Mouse (Mus musculus): ENCODE measurements around the gene Cd300ld3.

DNA sequence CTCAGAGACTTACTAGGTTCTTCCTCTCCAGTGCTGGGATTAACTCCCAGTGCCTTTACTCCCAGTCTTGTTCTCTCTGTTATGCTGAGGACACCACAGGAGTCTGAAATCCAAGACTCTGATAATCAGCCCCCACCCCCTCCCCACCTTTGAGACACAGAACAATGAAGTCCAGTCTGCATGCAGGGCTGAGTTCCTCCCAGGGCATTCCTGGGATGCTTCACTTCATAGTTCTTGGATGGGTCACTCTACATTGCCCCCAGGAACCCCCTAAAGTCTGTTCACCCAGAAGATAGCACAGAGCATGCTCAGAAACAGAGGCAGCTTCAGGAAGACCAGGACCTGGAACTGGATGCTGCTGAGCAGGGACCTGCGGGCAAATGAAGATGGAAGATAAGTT lies 4.8 kb upstream of the Cd300ld3 start:
- no peak for TF ChIP-seq TAL1 (IDR thresholded peaks at IDR 0.05; ENCODE audit: low read length)
- TF ChIP-seq GATA1 (IDR thresholded peaks at IDR 0.05; ENCODE audit: low read length) = no peak
